Mouse (Mus musculus) midbrain, embryonic 10.5 days (tissue): ENCODE results near the gene Mark4. TPM values are rescaled to one million over a fixed set of nuclear protein-coding genes. Genes with fewer than 3 reads are reported as not detected.

Experiments
- DNase-seq: peaks from one replicate; pipeline ENCODE4 v3.0.0-alpha.2; 2017; ENCODE audit warnings: low spot score
- H3K27ac ChIP-seq: fragments of 300-500 bp; sonication (generic); replicated peaks from 2 replicates; pipeline ENCODE4 v1.5.1; 2016; ENCODE audit warnings: mild to moderate bottlenecking
- H3K27me3 ChIP-seq: fragments of 300-500 bp; sonication (generic); 2 replicates; pipeline ENCODE4 v1.6.1; 2016; ENCODE audit warnings: low read depth, mild to moderate bottlenecking; ENCODE audit not compliant: poor library complexity, severe bottlenecking
- H3K36me3 ChIP-seq: fragments of 300-500 bp; sonication (generic); 2 replicates; pipeline ENCODE4 v1.6.1; 2016; ENCODE audit warnings: mild to moderate bottlenecking, moderate library complexity
- H3K4me1 ChIP-seq: fragments of 300-500 bp; sonication (generic); 2 replicates; pipeline ENCODE4 v1.6.1; 2016
- H3K4me3 ChIP-seq: fragments of 300-500 bp; sonication (generic); 2 replicates; pipeline ENCODE4 v1.5.1; 2016; ENCODE audit warnings: mild to moderate bottlenecking, moderate library complexity
- H3K9me3 ChIP-seq: fragments of 300-500 bp; sonication (generic); replicated peaks from 2 replicates; pipeline ENCODE4 v1.6.1; 2016; ENCODE audit warnings: mild to moderate bottlenecking
- WGBS: fragments of 180-500 bp; shearing (Covaris S2); methylation state at CpG from one replicate; pipeline ENCODE4 v1.1.7; 2016; 5-methylcytosine and 5-hydroxymethylcytosine counted together
- polyA plus RNA-seq: library from polyadenylated mRNA; unstranded; fragments of >200 nt; fragmentation: Nextera tagmentation; extraction: Ambion mirVana; gene quantifications from 2 replicates; pipeline ENCODE4 v1.2.1, GENCODE M21; 2016

Mark4 gene
- polyA plus RNA-seq, 1 experiment from 2014 or later, result 8.0 TPM

GRCm38 (mm10) chr7:19491731-19492130, 33.1 kb upstream of the Mark4 start:
- H3K27me3 ChIP-seq, result peaks cover 68% of the 10 kb centered on the region
- no peaks in the 10 kb centered on the region; the same call in 1 of the 2 replicates for H3K9me3 ChIP-seq
- H3K4me1 ChIP-seq, result peaks cover 22% of the 10 kb centered on the region
- H3K4me3 ChIP-seq, result peak overlapping the region; percentile 47
- no peaks in the 10 kb centered on the region for H3K36me3 ChIP-seq
- 2% methylated on average over 26 of the region's 26 CpGs for WGBS
- peak; percentile 40 for DNase-seq
- peak overlapping the region; percentile 42; the same call in 1 of the 2 replicates for H3K27ac ChIP-seq

DNA sequence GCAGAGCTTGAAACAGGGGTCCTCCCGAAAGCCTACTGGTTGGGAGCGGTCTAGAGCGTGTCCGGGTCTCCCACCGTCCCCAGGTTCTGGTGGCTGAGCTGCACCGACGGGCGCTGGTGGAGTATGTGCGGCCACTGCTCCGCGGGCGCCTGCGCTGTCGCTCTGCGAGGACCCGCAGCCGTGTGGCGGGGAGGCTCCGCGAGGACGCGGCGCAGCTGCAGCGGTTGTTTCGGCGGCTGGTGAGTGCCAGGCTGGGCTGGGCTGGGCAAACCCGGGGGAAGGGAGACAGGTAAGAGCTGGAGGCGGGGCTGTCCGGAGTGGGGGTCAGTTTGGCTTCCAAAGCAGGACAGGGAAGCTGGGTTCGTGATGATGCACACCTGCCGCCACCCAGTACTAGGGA, 30.9 kb upstream of the Mark4 start:
- WGBS, result 1% methylated on average over 31 of the region's 31 CpGs

GRCm38 (mm10) chr7:19486549-19486948, 27.9 kb upstream of the Mark4 start:
- H3K27me3 ChIP-seq, result peaks cover 52% of the 10 kb centered on the region
- WGBS, result 88% methylated on average over 7 of the region's 7 CpGs
- DNase-seq, result no peak
- H3K4me3 ChIP-seq, result no peak overlapping the region
- H3K9me3 ChIP-seq, result no peaks in the 10 kb centered on the region; the same call in none of the 2 replicates
- H3K36me3 ChIP-seq, result no peaks in the 10 kb centered on the region
- no peak overlapping the region for H3K27ac ChIP-seq
- H3K4me1 ChIP-seq, result peaks cover 8% of the 10 kb centered on the region

More for the DNA sequence above, 30.9 kb upstream of the Mark4 start:
- peak; percentile 34 for DNase-seq
- H3K27me3 ChIP-seq, result peaks cover 72% of the 10 kb centered on the region
- no peaks in the 10 kb centered on the region for H3K36me3 ChIP-seq
- no peaks in the 10 kb centered on the region; the same call in none of the 2 replicates for H3K9me3 ChIP-seq
- H3K4me3 ChIP-seq, result peak overlapping the region; percentile 42
- H3K27ac ChIP-seq, result no peak overlapping the region
- H3K4me1 ChIP-seq, result peaks cover 14% of the 10 kb centered on the region

- Histone ChIP-seq H3K9me3 (peaks cover 4% of the 10 kb centered on the region; the same call in 1 of the 2 replicates), H3K4me3 (no peak overlapping the region), H3K4me1 (peaks cover 5% of the 10 kb centered on the region), H3K36me3 (no peaks in the 10 kb centered on the region), H3K27me3 (peaks cover 41% of the 10 kb centered on the region), H3K27ac (no peak overlapping the region)
- no peak for DNase-seq
- 86% methylated on average over 1 of the region's 1 CpGs for whole genome bisulfite sequencing
Measured at GRCm38 (mm10) chr7:19485488-19485887, 26.9 kb upstream of the Mark4 start.

- H3K4me1 ChIP-seq, result peaks cover under 1% of the 10 kb centered on the region; the same call in 1 of the 2 replicates
- 87% methylated on average over 8 of the region's 8 CpGs for WGBS
- peaks cover 26% of the 10 kb centered on the region for H3K27me3 ChIP-seq
- H3K9me3 ChIP-seq, result peaks cover 4% of the 10 kb centered on the region; the same call in 1 of the 2 replicates
- H3K27ac ChIP-seq, result no peak overlapping the region
- no peaks in the 10 kb centered on the region for H3K36me3 ChIP-seq
- no peak overlapping the region for H3K4me3 ChIP-seq
- DNase-seq, result no peak
Measured at GRCm38 (mm10) chr7:19483281-19483680, 24.7 kb upstream of the Mark4 start.

GRCm38 (mm10) chr7:19477624-19478384, 19.2 kb upstream of the Mark4 start:
- no peaks in the 10 kb centered on the region for H3K36me3 ChIP-seq
- H3K27me3 ChIP-seq, result peaks cover 62% of the 10 kb centered on the region
- H3K9me3 ChIP-seq, result peaks cover 9% of the 10 kb centered on the region
- no peak for DNase-seq
- peaks cover 15% of the 10 kb centered on the region for H3K4me1 ChIP-seq
- 0 out of 2 replicates have a peak overlapping the region, but pooled peaks have one; percentile 17 for H3K27ac ChIP-seq
- WGBS, result 27% methylated on average over 14 of the region's 14 CpGs
- no peak overlapping the region for H3K4me3 ChIP-seq

DNA sequence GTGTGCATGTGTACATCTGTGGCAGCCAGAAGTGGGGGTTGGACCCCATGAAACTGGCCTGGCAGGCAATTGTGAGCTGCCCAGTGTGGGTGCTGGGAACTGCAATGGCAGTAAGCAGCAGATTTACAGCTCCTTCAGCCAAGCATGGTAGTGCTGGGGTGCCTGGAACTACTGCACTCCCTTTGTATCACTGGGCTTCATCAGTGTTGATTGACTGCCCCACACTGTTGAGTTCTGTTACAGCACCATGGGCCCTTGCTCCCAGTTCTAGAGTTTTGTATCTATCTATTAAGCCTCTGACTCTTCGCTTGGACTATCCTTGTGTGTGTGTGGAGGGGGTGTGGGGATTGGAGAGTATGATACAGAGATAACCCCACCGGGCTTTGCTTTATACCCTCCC, 18.5 kb upstream of the Mark4 start:
- H3K27ac ChIP-seq, result no peak overlapping the region
- H3K36me3 ChIP-seq, result no peaks in the 10 kb centered on the region
- H3K4me3 ChIP-seq, result no peak overlapping the region
- peaks cover 15% of the 10 kb centered on the region for H3K4me1 ChIP-seq
- no peak for DNase-seq
- peaks cover 69% of the 10 kb centered on the region for H3K27me3 ChIP-seq
- H3K9me3 ChIP-seq, result peaks cover 12% of the 10 kb centered on the region
- WGBS, result 81% methylated on average over 2 of the region's 2 CpGs

DNA sequence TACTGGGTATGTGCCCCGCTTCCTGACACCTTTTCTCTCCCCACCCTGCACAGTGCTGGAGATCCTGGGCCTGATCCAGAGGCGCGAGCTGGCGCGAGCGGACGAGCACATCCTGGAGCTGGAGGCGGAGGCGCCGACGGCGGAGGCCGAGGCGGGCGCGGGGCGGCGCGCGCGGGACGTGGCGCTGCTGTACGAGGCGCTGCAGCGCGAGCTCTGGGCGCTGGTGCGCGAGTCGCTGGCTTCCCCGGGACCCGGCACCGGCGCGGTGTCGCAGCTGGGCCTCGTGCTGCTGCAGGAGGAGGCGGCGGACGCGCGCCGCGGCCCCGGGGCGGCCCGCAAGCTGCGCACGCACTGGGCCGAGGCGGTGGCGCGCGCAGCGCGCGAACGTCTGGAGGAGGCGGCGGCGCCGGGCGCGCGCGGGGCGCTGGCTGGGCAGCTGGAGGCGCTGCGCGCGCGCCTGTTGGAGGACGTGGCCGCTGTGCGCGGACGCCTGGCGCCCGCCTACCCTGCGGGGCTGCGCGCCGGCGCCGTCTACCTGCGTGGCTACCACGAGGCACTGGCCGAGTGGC, 15.3 kb upstream of the Mark4 start:
- peaks cover 10% of the 10 kb centered on the region for H3K9me3 ChIP-seq
- peaks cover 25% of the 10 kb centered on the region for H3K4me1 ChIP-seq
- peak; percentile 67 for DNase-seq
- WGBS, result under 1% methylated on average over 89 of the region's 89 CpGs
- H3K36me3 ChIP-seq, result no peaks in the 10 kb centered on the region
- peak overlapping the region; percentile 79 for H3K27ac ChIP-seq
- peak overlapping the region; percentile 62 for H3K4me3 ChIP-seq
- H3K27me3 ChIP-seq, result peaks cover 100% of the 10 kb centered on the region

GRCm38 (mm10) chr7:19472403-19472802, 13.8 kb upstream of the Mark4 start:
- WGBS, result 40% methylated on average over 4 of the region's 4 CpGs

GRCm38 (mm10) chr7:19470308-19470707, 11.7 kb upstream of the Mark4 start:
- WGBS, result 10% methylated on average over 14 of the region's 14 CpGs
- H3K27me3 ChIP-seq, result peaks cover 100% of the 10 kb centered on the region
- no peaks in the 10 kb centered on the region for H3K36me3 ChIP-seq
- no peak overlapping the region for H3K27ac ChIP-seq
- no peak overlapping the region for H3K4me3 ChIP-seq
- DNase-seq, result no peak
- peaks cover 23% of the 10 kb centered on the region for H3K4me1 ChIP-seq
- peaks cover 8% of the 10 kb centered on the region for H3K9me3 ChIP-seq

More at GRCm38 (mm10) chr7:19472403-19472802, 13.8 kb upstream of the Mark4 start:
- peaks cover 22% of the 10 kb centered on the region for H3K4me1 ChIP-seq
- DNase-seq, result no peak
- peaks cover 10% of the 10 kb centered on the region for H3K9me3 ChIP-seq
- no peaks in the 10 kb centered on the region for H3K36me3 ChIP-seq
- H3K27ac ChIP-seq, result no peak overlapping the region
- peaks cover 100% of the 10 kb centered on the region for H3K27me3 ChIP-seq
- H3K4me3 ChIP-seq, result no peak overlapping the region

GRCm38 (mm10) chr7:19469404-19469803, 10.8 kb upstream of the Mark4 start:
- peaks cover 100% of the 10 kb centered on the region for H3K27me3 ChIP-seq
- H3K36me3 ChIP-seq, result no peaks in the 10 kb centered on the region
- H3K4me1 ChIP-seq, result peaks cover 31% of the 10 kb centered on the region
- H3K4me3 ChIP-seq, result peak overlapping the region; percentile 18; the same call in 1 of the 2 replicates
- H3K27ac ChIP-seq, result no peak overlapping the region
- peaks cover 4% of the 10 kb centered on the region; the same call in 1 of the 2 replicates for H3K9me3 ChIP-seq
- DNase-seq, result no peak
- WGBS, result 23% methylated on average over 23 of the region's 23 CpGs

- Histone ChIP-seq H3K9me3 (peaks cover 4% of the 10 kb centered on the region; the same call in 1 of the 2 replicates), H3K36me3 (no peaks in the 10 kb centered on the region), H3K4me1 (peaks cover 27% of the 10 kb centered on the region), H3K4me3 (no peak overlapping the region), H3K27ac (no peak overlapping the region), H3K27me3 (peaks cover 100% of the 10 kb centered on the region)
- no peak for DNase-seq
- 70% methylated on average over 12 of the region's 12 CpGs for WGBS
Measured at GRCm38 (mm10) chr7:19468279-19468678, 9.7 kb upstream of the Mark4 start.

DNA sequence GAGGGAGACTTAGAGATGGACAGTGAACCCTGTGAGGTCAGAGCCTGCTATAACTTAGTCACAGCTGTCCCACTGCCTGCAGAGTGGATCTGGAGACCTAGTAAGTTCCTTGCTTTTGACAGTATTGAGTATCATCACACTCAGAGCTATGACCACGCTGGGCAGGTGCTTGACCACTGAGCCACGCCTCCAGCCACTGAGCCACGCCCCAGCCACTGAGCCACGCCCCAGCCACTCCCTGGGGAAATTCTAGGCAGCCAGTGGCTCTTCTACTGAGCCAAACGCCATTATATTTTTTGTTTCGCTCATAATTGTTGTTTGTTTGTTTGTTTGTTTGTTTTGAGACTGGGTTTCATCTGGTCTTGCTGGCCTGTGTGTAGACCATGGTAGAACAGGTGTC, 9.0 kb upstream of the Mark4 start:
- no peak overlapping the region for H3K27ac ChIP-seq
- H3K4me1 ChIP-seq, result peaks cover 34% of the 10 kb centered on the region
- DNase-seq, result no peak
- peaks cover 4% of the 10 kb centered on the region; the same call in 1 of the 2 replicates for H3K9me3 ChIP-seq
- peaks cover 99% of the 10 kb centered on the region for H3K27me3 ChIP-seq
- WGBS, result 45% methylated on average over 6 of the region's 6 CpGs
- no peak overlapping the region for H3K4me3 ChIP-seq
- no peaks in the 10 kb centered on the region for H3K36me3 ChIP-seq
